Mouse (Mus musculus): ENCODE data around the gene Rbm20. TPM values are rescaled to one million over a fixed set of nuclear protein-coding genes. Genes with fewer than 3 reads are reported as not detected.

Rbm20 gene
- polyA plus RNA-seq, 1 experiment from 2014 or later = 1.9 TPM

DNA sequence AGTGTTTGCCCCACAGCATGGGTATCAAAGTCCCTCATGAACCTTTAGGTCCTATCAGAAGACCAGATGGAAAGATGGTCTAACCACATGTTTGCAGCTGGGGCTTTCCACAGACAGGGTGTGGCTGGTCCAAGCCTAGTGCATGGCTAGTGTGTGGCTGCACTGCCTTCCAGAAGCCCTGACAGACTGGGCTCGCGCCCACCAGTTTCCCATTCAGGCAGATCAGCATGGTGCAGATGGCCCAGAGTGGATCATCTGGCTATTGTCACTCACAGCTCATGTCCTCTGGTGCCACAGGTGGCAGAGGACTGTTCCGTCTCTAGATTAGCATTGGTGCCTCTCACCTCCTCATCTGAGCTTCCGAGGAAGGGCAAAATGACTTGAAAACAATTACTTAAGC, 33.8 kb downstream of the Rbm20 start:
- WGBS = 40% methylated on average over 4 of the region's 4 CpGs
- peaks cover 3% of the 10 kb centered on the region; the same call in 1 of the 2 replicates for H3K9me3 ChIP-seq (replicated peaks)
- H3K27me3 ChIP-seq (ENCODE audit: low read depth, poor library complexity, severe bottlenecking) = no peaks in the 10 kb centered on the region
- peaks cover 17% of the 10 kb centered on the region for H3K4me1 ChIP-seq
- H3K4me3 ChIP-seq = no peak overlapping the region
- no peaks in the 10 kb centered on the region for H3K36me3 ChIP-seq
- no peak for DNase-seq (ENCODE audit: low spot score)
- no peak overlapping the region for H3K27ac ChIP-seq

DNA sequence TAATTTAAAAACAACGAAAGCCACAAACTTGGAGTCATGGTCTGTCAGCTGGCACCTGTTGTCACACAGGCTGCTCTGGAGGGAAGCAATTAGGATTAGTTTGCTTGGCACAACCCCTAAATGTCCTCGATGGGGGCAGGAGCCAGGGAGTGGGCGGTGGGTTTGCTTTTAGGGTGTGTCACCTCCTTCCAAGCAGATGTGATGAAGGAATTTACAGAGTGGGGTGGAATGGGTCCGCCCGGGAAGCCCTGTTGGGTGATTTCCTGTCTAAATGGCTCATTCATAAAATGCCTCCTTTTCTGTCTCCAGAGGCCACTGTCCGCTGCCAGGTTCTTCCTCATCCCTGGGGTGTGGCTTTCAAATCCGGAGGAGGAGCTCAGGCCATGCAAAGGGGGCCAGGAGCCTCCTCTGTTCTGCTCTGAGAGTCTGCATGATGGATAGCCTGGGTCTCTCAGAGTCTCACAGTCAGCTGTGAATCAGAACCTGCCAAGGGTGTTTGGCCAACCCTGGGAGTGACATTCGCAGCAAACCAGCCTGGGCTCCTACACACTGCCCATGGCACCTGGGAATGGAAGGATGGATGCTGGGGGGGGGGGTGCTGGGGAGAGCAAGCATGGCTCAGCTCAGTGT, 34.3 kb downstream of the Rbm20 start:
- Histone ChIP-seq H3K4me1 (peaks cover 17% of the 10 kb centered on the region), H3K9me3 (replicated peaks) (peaks cover 3% of the 10 kb centered on the region; the same call in 1 of the 2 replicates), H3K27me3 (ENCODE audit: low read depth, poor library complexity, severe bottlenecking) (no peaks in the 10 kb centered on the region), H3K4me3 (no peak overlapping the region), H3K36me3 (no peaks in the 10 kb centered on the region), H3K27ac (peak overlapping the region; percentile 19; the same call in 1 of the 2 replicates)
- DNase-seq (ENCODE audit: low spot score) = no peak
- WGBS = 25% methylated on average over 8 of the region's 8 CpGs

DNA sequence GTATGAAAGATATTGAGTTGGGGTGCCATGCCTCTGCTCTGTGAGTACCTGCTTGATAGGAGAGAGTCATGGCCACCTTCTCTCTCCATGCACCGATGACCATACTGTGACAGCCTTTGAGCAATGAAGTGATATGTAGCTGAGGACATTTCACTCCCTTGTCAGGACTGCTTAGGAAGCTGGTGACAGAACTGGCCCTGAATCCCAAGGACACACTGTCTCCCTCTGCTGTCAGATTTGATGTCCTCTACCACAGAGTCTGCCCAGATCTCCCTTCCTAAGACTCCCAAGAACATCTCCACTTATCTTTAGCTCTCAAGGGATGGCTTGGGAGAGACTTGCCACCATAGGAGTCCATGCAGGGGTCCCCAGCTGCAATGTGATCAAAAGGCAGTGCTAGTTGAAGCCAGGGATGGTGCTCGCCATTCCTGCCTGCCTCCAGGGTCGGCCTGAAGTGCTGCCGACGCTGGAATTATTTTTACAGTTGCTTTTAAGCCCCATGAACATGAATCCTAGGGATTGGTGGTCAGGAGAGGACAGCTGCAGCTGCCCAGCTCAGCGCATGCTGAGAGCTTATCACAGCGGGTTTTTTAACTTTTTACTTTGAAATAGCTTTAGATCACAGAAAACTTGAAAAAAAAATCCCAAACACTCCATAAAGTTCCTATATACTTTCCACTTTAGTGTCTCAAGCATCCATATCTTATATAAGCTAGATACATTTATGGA, 35.4 kb downstream of the Rbm20 start:
- Histone ChIP-seq H3K36me3 (no peaks in the 10 kb centered on the region), H3K4me3 (no peak overlapping the region), H3K4me1 (peaks cover 12% of the 10 kb centered on the region), H3K9me3 (replicated peaks) (peaks cover 3% of the 10 kb centered on the region; the same call in 1 of the 2 replicates), H3K27ac (no peak overlapping the region), H3K27me3 (ENCODE audit: low read depth, poor library complexity, severe bottlenecking) (no peaks in the 10 kb centered on the region)
- 68% methylated on average over 7 of the region's 7 CpGs for WGBS
- DNase-seq (ENCODE audit: low spot score) = no peak

GRCm38 (mm10) chr19:53713364-53713763, 36.3 kb downstream of the Rbm20 start:
- no peak overlapping the region for H3K27ac ChIP-seq
- H3K4me3 ChIP-seq = no peak overlapping the region
- H3K4me1 ChIP-seq = peaks cover 12% of the 10 kb centered on the region
- 86% methylated on average over 6 of the region's 6 CpGs for WGBS
- no peaks in the 10 kb centered on the region for H3K27me3 ChIP-seq (ENCODE audit: low read depth, poor library complexity, severe bottlenecking)
- peaks cover 3% of the 10 kb centered on the region; the same call in 1 of the 2 replicates for H3K9me3 ChIP-seq (replicated peaks)
- no peaks in the 10 kb centered on the region for H3K36me3 ChIP-seq
- DNase-seq (ENCODE audit: low spot score) = no peak

- no peak for DNase-seq (ENCODE audit: low spot score)
- Histone ChIP-seq H3K36me3 (no peaks in the 10 kb centered on the region), H3K27me3 (ENCODE audit: low read depth, poor library complexity, severe bottlenecking) (no peaks in the 10 kb centered on the region), H3K4me3 (no peak overlapping the region), H3K27ac (no peak overlapping the region), H3K4me1 (peaks cover 4% of the 10 kb centered on the region), H3K9me3 (replicated peaks) (peaks cover 3% of the 10 kb centered on the region; the same call in 1 of the 2 replicates)
- 87% methylated on average over 7 of the region's 7 CpGs for WGBS
Measured at GRCm38 (mm10) chr19:53716469-53716868, 39.4 kb downstream of the Rbm20 start.

DNA sequence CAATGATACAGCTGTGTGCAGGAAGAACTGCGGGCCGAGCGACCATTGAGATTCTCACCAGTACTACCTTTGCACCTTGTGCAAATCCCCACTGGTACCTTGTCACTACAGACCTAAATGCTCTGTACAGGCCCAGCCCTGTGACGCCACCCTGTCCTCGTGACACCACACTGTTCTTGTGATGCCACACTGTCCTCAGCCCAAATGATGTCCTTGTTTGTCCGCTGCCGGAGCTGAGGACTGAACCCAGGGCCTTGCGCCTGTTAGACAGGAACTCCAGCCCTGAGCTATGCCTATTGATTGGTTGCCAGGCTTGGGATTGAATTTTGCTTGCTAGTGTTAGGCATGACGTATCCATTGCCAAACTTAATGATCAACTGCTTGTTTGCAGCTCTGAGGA, 40.3 kb downstream of the Rbm20 start:
- Histone ChIP-seq H3K4me1 (no peaks in the 10 kb centered on the region; the same call in 1 of the 2 replicates), H3K4me3 (no peak overlapping the region), H3K36me3 (no peaks in the 10 kb centered on the region), H3K9me3 (replicated peaks) (peaks cover 3% of the 10 kb centered on the region; the same call in 1 of the 2 replicates), H3K27me3 (ENCODE audit: low read depth, poor library complexity, severe bottlenecking) (no peaks in the 10 kb centered on the region), H3K27ac (no peak overlapping the region)
- DNase-seq (ENCODE audit: low spot score) = no peak
- 92% methylated on average over 9 of the region's 9 CpGs for WGBS

DNA sequence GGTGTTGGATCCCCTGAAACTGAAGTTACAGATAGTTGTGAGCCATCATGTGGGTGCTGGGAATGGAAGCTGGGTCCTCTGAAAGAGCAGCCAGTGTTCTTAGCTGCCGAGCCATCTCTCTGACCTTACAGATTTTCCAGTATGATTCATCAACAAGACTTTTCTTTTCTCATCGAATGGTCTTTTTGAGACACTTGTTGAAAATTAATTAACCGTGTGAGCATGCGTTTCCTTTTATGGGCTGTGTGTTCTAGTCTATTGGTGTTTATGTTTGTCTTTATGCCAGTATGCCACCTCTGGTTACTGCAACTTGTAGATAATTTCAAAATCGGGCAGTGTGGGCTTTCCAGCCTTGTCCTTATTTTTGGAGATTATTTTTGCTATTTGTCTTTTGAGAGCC, 45.1 kb downstream of the Rbm20 start:
- no peak overlapping the region for H3K27ac ChIP-seq
- no peaks in the 10 kb centered on the region for H3K27me3 ChIP-seq (ENCODE audit: low read depth, poor library complexity, severe bottlenecking)
- H3K9me3 ChIP-seq (replicated peaks) = no peaks in the 10 kb centered on the region
- no peak overlapping the region for H3K4me3 ChIP-seq
- 91% methylated on average over 5 of the region's 5 CpGs for WGBS
- H3K36me3 ChIP-seq = no peaks in the 10 kb centered on the region
- no peak for DNase-seq (ENCODE audit: low spot score)
- H3K4me1 ChIP-seq = peaks cover 17% of the 10 kb centered on the region

GRCm38 (mm10) chr19:53724053-53724452, 46.9 kb downstream of the Rbm20 start:
- H3K4me1 ChIP-seq = peaks cover 33% of the 10 kb centered on the region
- WGBS = 84% methylated on average over 5 of the region's 5 CpGs

GRCm38 (mm10) chr19:53726340-53726739, 49.2 kb downstream of the Rbm20 start:
- peak overlapping the region; percentile 61; the same call in 1 of the 2 replicates for H3K27ac ChIP-seq
- no peak for DNase-seq (ENCODE audit: low spot score)
- WGBS = 38% methylated on average over 12 of the region's 12 CpGs
- no peaks in the 10 kb centered on the region for H3K9me3 ChIP-seq (replicated peaks)
- no peaks in the 10 kb centered on the region for H3K27me3 ChIP-seq (ENCODE audit: low read depth, poor library complexity, severe bottlenecking)
- H3K4me3 ChIP-seq = no peak overlapping the region
- peaks cover 41% of the 10 kb centered on the region for H3K4me1 ChIP-seq
- no peaks in the 10 kb centered on the region for H3K36me3 ChIP-seq

More at GRCm38 (mm10) chr19:53724053-53724452, 46.9 kb downstream of the Rbm20 start:
- Histone ChIP-seq H3K36me3 (no peaks in the 10 kb centered on the region), H3K27me3 (ENCODE audit: low read depth, poor library complexity, severe bottlenecking) (no peaks in the 10 kb centered on the region), H3K9me3 (replicated peaks) (no peaks in the 10 kb centered on the region), H3K27ac (no peak overlapping the region), H3K4me3 (no peak overlapping the region)
- DNase-seq (ENCODE audit: low spot score) = no peak

- H3K4me1 ChIP-seq = peaks cover 41% of the 10 kb centered on the region
- H3K27me3 ChIP-seq (ENCODE audit: low read depth, poor library complexity, severe bottlenecking) = no peaks in the 10 kb centered on the region
- DNase-seq (ENCODE audit: low spot score) = no peak
- no peak overlapping the region for H3K4me3 ChIP-seq
- WGBS = 72% methylated on average over 11 of the region's 11 CpGs
- no peaks in the 10 kb centered on the region for H3K36me3 ChIP-seq
- H3K27ac ChIP-seq = peak overlapping the region; percentile 47; the same call in 1 of the 2 replicates
- H3K9me3 ChIP-seq (replicated peaks) = no peaks in the 10 kb centered on the region
Measured at GRCm38 (mm10) chr19:53726755-53727154, 49.6 kb downstream of the Rbm20 start.

DNA sequence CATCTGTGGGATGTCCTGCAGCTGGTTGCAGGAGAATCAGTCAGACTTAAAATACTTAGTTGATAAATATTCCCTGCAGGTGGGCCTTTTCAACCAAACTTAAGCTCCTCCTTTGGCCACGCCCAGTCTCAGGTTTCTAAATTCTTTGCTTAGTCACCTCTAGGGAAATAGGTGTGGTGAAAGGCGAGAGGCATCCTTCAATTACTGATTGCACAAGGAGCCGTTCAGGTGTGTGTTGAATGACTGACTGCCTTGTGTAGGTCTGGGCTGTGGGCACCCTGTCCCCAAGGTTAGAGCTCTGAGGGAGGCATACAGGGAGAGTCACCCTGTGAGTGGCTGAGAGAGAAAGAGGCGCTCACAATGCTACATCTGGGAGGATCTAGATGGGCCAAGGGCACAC, 50.2 kb downstream of the Rbm20 start:
- no peaks in the 10 kb centered on the region for H3K9me3 ChIP-seq (replicated peaks)
- peak overlapping the region; percentile 53; the same call in 1 of the 2 replicates for H3K27ac ChIP-seq
- no peak for DNase-seq (ENCODE audit: low spot score)
- no peak overlapping the region for H3K4me3 ChIP-seq
- no peaks in the 10 kb centered on the region for H3K36me3 ChIP-seq
- WGBS = 56% methylated on average over 4 of the region's 4 CpGs
- H3K27me3 ChIP-seq (ENCODE audit: low read depth, poor library complexity, severe bottlenecking) = no peaks in the 10 kb centered on the region
- peaks cover 43% of the 10 kb centered on the region for H3K4me1 ChIP-seq

DNA sequence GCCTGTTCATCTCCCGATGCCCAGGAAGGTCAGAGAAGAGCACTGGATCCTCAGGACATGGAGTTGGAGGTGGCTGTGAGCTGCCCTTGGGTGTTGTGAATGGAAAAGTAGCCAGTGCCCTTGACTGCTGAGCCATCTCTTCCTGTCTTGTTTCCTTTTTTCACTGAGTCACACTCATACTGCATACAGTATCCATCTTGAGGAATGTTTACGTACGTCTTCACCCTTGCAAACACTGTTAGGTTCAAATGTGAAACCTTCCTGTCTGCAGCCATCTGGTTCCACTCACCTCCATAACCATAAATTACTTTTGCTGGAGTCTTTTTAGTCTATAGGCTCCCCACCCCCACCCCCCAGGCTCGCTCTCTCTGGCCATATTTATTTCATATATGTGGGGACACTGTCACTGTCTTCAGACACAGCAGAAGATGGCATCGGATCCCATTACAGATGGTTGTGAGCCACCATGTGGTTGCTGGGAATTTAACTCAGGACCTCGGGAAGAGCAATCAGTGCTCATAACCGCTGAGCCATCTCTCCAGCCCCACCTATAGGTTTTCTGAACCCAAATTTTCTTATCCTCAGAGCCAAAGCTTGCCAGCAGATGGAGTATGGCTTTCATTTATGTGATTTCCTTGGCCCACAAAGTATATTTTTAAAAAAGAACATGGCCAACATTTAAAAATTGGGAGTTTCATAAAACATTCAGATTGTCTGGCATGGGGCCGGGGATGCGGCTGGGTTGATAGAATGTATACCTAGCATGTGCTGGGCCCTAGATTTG, 51.0 kb downstream of the Rbm20 start:
- H3K27ac ChIP-seq = peak overlapping the region; percentile 53; the same call in 1 of the 2 replicates
- no peak for DNase-seq (ENCODE audit: low spot score)
- H3K27me3 ChIP-seq (ENCODE audit: low read depth, poor library complexity, severe bottlenecking) = no peaks in the 10 kb centered on the region
- 68% methylated on average over 9 of the region's 9 CpGs for WGBS
- H3K4me1 ChIP-seq = peaks cover 43% of the 10 kb centered on the region
- no peaks in the 10 kb centered on the region for H3K36me3 ChIP-seq
- no peaks in the 10 kb centered on the region for H3K9me3 ChIP-seq (replicated peaks)
- no peak overlapping the region for H3K4me3 ChIP-seq

DNA sequence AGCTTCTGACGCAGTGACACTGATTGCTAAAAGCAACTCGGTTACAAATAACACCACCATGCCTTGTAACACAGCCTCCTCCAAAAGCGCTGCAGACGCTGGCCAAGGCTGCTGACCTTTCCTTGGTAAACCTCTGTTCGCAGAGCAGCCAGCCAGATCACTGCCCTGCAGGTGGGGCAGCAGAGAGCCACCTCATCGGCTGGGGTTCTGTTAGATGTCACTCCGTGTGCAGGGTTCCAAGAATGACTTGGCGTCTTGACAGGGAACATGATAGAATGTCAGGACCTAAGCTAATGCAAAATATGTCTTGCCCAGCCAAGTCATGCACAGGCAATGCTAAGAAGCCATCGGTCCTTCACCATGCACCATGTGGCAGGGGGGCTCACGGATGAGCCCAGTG, 52.8 kb downstream of the Rbm20 start:
- Histone ChIP-seq H3K27ac (no peak overlapping the region), H3K4me1 (peaks cover 43% of the 10 kb centered on the region), H3K36me3 (no peaks in the 10 kb centered on the region), H3K9me3 (replicated peaks) (no peaks in the 10 kb centered on the region), H3K4me3 (no peak overlapping the region), H3K27me3 (ENCODE audit: low read depth, poor library complexity, severe bottlenecking) (no peaks in the 10 kb centered on the region)
- WGBS = 76% methylated on average over 10 of the region's 10 CpGs
- DNase-seq (ENCODE audit: low spot score) = no peak

Data from limb, embryonic 10.5 days (tissue).